Mouse (Mus musculus) G1E (cell line): Measurements from ENCODE around the gene Ptprt.

ENCODE experiments used
- CTCF ChIP-seq: IDR thresholded peaks from 2 replicates; pipeline ENCODE4 v1.5.1; 2012; ENCODE audit warnings: low read depth, low read length, inconsistent platforms, mixed read lengths
- GATA1 ChIP-seq: IDR thresholded peaks from 2 replicates; pipeline ENCODE4 v1.6.1; 2012; ENCODE audit warnings: borderline replicate concordance, low read length, inconsistent platforms, mixed read lengths
- GATA2 ChIP-seq: IDR thresholded peaks from 2 replicates; pipeline ENCODE4 v1.6.1; 2012; ENCODE audit warnings: low read depth, low read length, inconsistent platforms, borderline replicate concordance
- POLR2AphosphoS5 ChIP-seq: IDR thresholded peaks from 2 replicates; pipeline ENCODE4 v1.6.1; 2012; ENCODE audit warnings: low read depth, low read length, inconsistent platforms; ENCODE audit not compliant: insufficient replicate concordance
- TAL1 ChIP-seq: conservative IDR thresholded peaks from 2 replicates; pipeline ENCODE4 v1.6.1; 2012; ENCODE audit warnings: low read depth, low read length, inconsistent platforms, mixed read lengths

GRCm38 (mm10) chr2:161593391-161594152, 1067.4 kb downstream of the Ptprt start:
- no peak for TF ChIP-seq GATA1
- no peak for TF ChIP-seq POLR2AphosphoS5
- TF ChIP-seq CTCF = no peak
- TF ChIP-seq TAL1 = no peak
- TF ChIP-seq GATA2 = no peak
